Mouse (Mus musculus): ENCODE data around the gene Pmpcb. TPM values are rescaled to one million over a fixed set of nuclear protein-coding genes. Genes with fewer than 3 reads are reported as not detected.
"Not testable (repeated sequence)": the region's sequence is repeated elsewhere in the genome, so short reads cannot be mapped to it uniquely, and the experiment has no call there.

Gene Pmpcb
- polyA plus RNA-seq, 2 experiments = 34.2 to 47.9 TPM

GRCm38 (mm10) chr5:21703708-21704107 is 33.2 kb upstream of the Pmpcb start:
- H3K4me3 ChIP-seq (ENCODE audit: insufficient read depth in 1 of 2, low read depth in 2 of 2, low read length in 2 of 2) = no peak overlapping the region
- no peaks in the 10 kb centered on the region for H3K36me3 ChIP-seq (replicated peaks; ENCODE audit: control insufficient read depth, insufficient read depth, low read depth)
- TF ChIP-seq EP300 (IDR thresholded peaks at IDR 0.05; ENCODE audit: low read depth) (no peak), CTCF (IDR thresholded peaks at IDR 0.05; ENCODE audit: low read depth) (no peak)
- ATAC-seq (ENCODE audit: insufficient read depth) (no peak), DNase-seq (ENCODE audit: low read depth in 3 of 3, low spot score in 3 of 3) (no peak)
- H3K9me3 ChIP-seq (ENCODE audit: control insufficient read depth, low read length) = no peaks in the 10 kb centered on the region
- H3K9ac ChIP-seq (replicated peaks) = no peak overlapping the region
- H3K4me2 ChIP-seq (ENCODE audit: low read depth) = no peak overlapping the region
- H3K4me1 ChIP-seq (replicated peaks; ENCODE audit: control insufficient read depth in 2 of 2, insufficient read depth in 2 of 2, low read length in 1 of 2) = peaks cover 8 to 11% of the 10 kb centered on the region in 2 experiments
- no peaks in the 10 kb centered on the region for H3K27me3 ChIP-seq (ENCODE audit: control insufficient read depth, insufficient read depth, low read length)
- H3K27ac ChIP-seq = no peak overlapping the region
- 12% methylated on average over 3 of the region's 3 CpGs for WGBS (ENCODE audit: insufficient replicate concordance)

GRCm38 (mm10) chr5:21706546-21706945 is 30.4 kb upstream of the Pmpcb start:
- ATAC-seq (ENCODE audit: insufficient read depth) (no peak), DNase-seq (ENCODE audit: low read depth in 3 of 3, low spot score in 3 of 3) (no peak)
- Histone ChIP-seq H3K4me2 (ENCODE audit: low read depth) (no peak overlapping the region), H3K27ac (no peak overlapping the region), H3K27me3 (ENCODE audit: control insufficient read depth, insufficient read depth, low read length) (no peaks in the 10 kb centered on the region), H3K4me1 (replicated peaks; ENCODE audit: control insufficient read depth in 2 of 2, insufficient read depth in 2 of 2, low read length in 1 of 2) (peaks cover 8 to 11% of the 10 kb centered on the region in 2 experiments), H3K36me3 (replicated peaks; ENCODE audit: control insufficient read depth, insufficient read depth, low read depth) (no peaks in the 10 kb centered on the region), H3K9me3 (ENCODE audit: control insufficient read depth, low read length) (no peaks in the 10 kb centered on the region), H3K9ac (replicated peaks) (no peak overlapping the region), H3K4me3 (ENCODE audit: insufficient read depth in 1 of 2, low read depth in 2 of 2, low read length in 2 of 2) (no peak overlapping the region)
- TF ChIP-seq EP300 (IDR thresholded peaks at IDR 0.05; ENCODE audit: low read depth) (no peak), CTCF (IDR thresholded peaks at IDR 0.05; ENCODE audit: low read depth) (no peak)
- 89% methylated on average over 4 of the region's 4 CpGs for WGBS (ENCODE audit: insufficient replicate concordance)

- H3K9ac ChIP-seq (replicated peaks); ATAC-seq (ENCODE audit: insufficient read depth); H3K4me3 ChIP-seq (ENCODE audit: insufficient read depth in 1 of 2, low read depth in 2 of 2, low read length in 2 of 2); DNase-seq (ENCODE audit: low read depth in 3 of 3, low spot score in 3 of 3); H3K36me3 ChIP-seq (replicated peaks; ENCODE audit: control insufficient read depth, insufficient read depth, low read depth); H3K27ac ChIP-seq; H3K4me1 ChIP-seq (replicated peaks; ENCODE audit: control insufficient read depth in 2 of 2, insufficient read depth in 2 of 2, low read length in 1 of 2); H3K4me2 ChIP-seq (ENCODE audit: low read depth); H3K9me3 ChIP-seq (ENCODE audit: control insufficient read depth, low read length); H3K27me3 ChIP-seq (ENCODE audit: control insufficient read depth, insufficient read depth, low read length): not testable (repeated sequence)
- 71% methylated on average over 8 of the region's 8 CpGs for WGBS (ENCODE audit: insufficient replicate concordance)
Observed at GRCm38 (mm10) chr5:21708011-21708410, 28.9 kb upstream of the Pmpcb start.

DNA sequence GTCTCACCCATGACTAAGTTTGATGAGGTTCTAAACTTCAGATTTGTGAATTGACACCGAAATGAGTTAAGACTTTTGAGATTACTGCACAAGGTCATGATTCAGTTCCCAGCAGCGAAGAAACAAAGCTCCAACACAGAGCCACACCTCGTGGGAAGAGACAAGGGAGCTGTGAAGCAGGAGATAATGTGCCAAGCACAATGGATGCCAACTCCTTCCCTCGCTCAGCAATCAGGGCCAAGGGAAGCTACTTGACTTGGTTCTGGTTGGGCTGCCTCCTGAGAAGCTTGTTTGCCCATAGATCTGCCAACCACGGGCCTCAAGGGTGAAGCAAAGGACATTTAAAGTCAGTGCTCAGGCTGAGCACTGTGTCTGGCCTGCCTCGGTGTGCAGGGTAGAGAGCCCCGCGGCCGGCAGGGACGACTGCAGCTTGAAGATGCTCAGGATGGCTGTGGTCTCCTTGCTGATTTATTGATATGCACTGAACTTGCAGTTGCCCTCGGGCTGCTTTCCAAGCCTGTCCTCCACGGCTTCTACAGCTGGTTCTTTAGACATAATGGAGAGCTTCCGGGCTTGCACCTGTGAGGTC is 24.7 kb upstream of the Pmpcb start:
- no peak for TF ChIP-seq EP300 (IDR thresholded peaks at IDR 0.05; ENCODE audit: low read depth)
- no peak for TF ChIP-seq CTCF (IDR thresholded peaks at IDR 0.05; ENCODE audit: low read depth)
- WGBS (ENCODE audit: insufficient replicate concordance) = 61% methylated on average over 13 of the region's 13 CpGs
- no peak for DNase-seq (ENCODE audit: low read depth in 3 of 3, low spot score in 3 of 3)
- H3K9me3 ChIP-seq (ENCODE audit: control insufficient read depth, low read length) = no peaks in the 10 kb centered on the region
- H3K4me3 ChIP-seq (ENCODE audit: insufficient read depth in 1 of 2, low read depth in 2 of 2, low read length in 2 of 2) = no peak overlapping the region
- H3K9ac ChIP-seq (replicated peaks) = no peak overlapping the region
- no peak overlapping the region for H3K4me2 ChIP-seq (ENCODE audit: low read depth)
- H3K27me3 ChIP-seq (ENCODE audit: control insufficient read depth, insufficient read depth, low read length) = no peaks in the 10 kb centered on the region
- H3K36me3 ChIP-seq (replicated peaks; ENCODE audit: control insufficient read depth, insufficient read depth, low read depth) = no peaks in the 10 kb centered on the region
- no peak for ATAC-seq (ENCODE audit: insufficient read depth)
- H3K27ac ChIP-seq = no peak overlapping the region
- no peaks in the 10 kb centered on the region for H3K4me1 ChIP-seq (replicated peaks; ENCODE audit: control insufficient read depth in 2 of 2, insufficient read depth in 2 of 2, low read length in 1 of 2)

DNA sequence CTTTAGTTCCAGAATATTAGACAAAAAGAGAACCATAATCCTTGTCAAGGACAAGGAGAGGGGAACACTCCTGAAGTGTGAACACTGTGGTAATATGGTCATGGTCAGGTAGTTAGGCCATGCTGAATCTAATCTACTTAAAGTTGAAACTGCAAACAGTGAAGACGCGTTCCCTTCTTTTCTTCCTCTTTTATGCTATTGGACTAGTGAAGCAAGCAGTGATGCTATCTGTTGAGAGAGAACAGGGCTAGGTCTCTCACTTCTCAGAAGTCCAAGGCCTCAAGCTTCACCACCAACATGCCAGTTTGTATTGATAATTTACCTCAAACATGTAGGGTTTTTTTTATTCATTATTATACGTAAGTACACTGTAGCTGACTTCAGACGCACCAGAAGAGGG is 22.5 kb upstream of the Pmpcb start:
- no peak overlapping the region for H3K9ac ChIP-seq (replicated peaks)
- 50% methylated on average over 4 of the region's 4 CpGs for WGBS (ENCODE audit: insufficient replicate concordance)
- no peak overlapping the region for H3K4me3 ChIP-seq (ENCODE audit: insufficient read depth in 1 of 2, low read depth in 2 of 2, low read length in 2 of 2)
- no peaks in the 10 kb centered on the region for H3K4me1 ChIP-seq (replicated peaks; ENCODE audit: control insufficient read depth in 2 of 2, insufficient read depth in 2 of 2, low read length in 1 of 2)
- no peak overlapping the region for H3K27ac ChIP-seq
- H3K4me2 ChIP-seq (ENCODE audit: low read depth) = no peak overlapping the region
- H3K9me3 ChIP-seq (ENCODE audit: control insufficient read depth, low read length) = no peaks in the 10 kb centered on the region
- TF ChIP-seq EP300 (IDR thresholded peaks at IDR 0.05; ENCODE audit: low read depth) (no peak), CTCF (IDR thresholded peaks at IDR 0.05; ENCODE audit: low read depth) (no peak)
- H3K36me3 ChIP-seq (replicated peaks; ENCODE audit: control insufficient read depth, insufficient read depth, low read depth) = no peaks in the 10 kb centered on the region
- no peaks in the 10 kb centered on the region for H3K27me3 ChIP-seq (ENCODE audit: control insufficient read depth, insufficient read depth, low read length)
- ATAC-seq (ENCODE audit: insufficient read depth) (no peak), DNase-seq (ENCODE audit: low read depth in 3 of 3, low spot score in 3 of 3) (no peak)
